Mouse (Mus musculus): ENCODE measurements at regions not wholly inside any gene's neighbourhood (a gene's known extent, or its start where the extent isn't known, plus 50 kb on each side); places are given as distances from the start of the nearest gene placed in this dataset.

GRCm38 (mm10) chr12:106864076-106864475 is 624.4 kb upstream of the 3110018I06Rik start:
- Histone ChIP-seq H3K4me3 (ENCODE audit: low read depth, low read length) (no peak overlapping the region), H3K27me3 (ENCODE audit: control insufficient read depth, insufficient read depth, low read length) (no peaks in the 10 kb centered on the region), H3K36me3 (ENCODE audit: control insufficient read depth, insufficient read depth, low read length) (no peaks in the 10 kb centered on the region), H3K4me2 (ENCODE audit: low read depth, severe bottlenecking) (no peak overlapping the region), H3K27ac (replicated peaks; ENCODE audit: low read depth, low read length) (no peak overlapping the region), H3K9me3 (ENCODE audit: control insufficient read depth, low read length) (no peaks in the 10 kb centered on the region), H3K4me1 (ENCODE audit: control insufficient read depth, insufficient read depth, low read length) (no peaks in the 10 kb centered on the region), H3K9ac (ENCODE audit: low read length) (no peak overlapping the region)
- WGBS: 95% methylated on average over 8 of the region's 8 CpGs
- DNase-seq (ENCODE audit: low spot score) (no peak), ATAC-seq (ENCODE audit: insufficient number of reproducible peaks, low FRiP score, low TSS enrichment, low read depth) (no peak)

GRCm38 (mm10) chr12:106868036-106868435 is 620.4 kb upstream of the 3110018I06Rik start:
- no peaks in the 10 kb centered on the region for H3K4me1 ChIP-seq (ENCODE audit: control insufficient read depth, insufficient read depth, low read length)
- no peaks in the 10 kb centered on the region for H3K36me3 ChIP-seq (ENCODE audit: control insufficient read depth, insufficient read depth, low read length)
- ATAC-seq (ENCODE audit: insufficient number of reproducible peaks, low FRiP score, low TSS enrichment, low read depth) (no peak), DNase-seq (ENCODE audit: low spot score) (no peak)
- H3K4me2 ChIP-seq (ENCODE audit: low read depth, severe bottlenecking): no peak overlapping the region
- no peaks in the 10 kb centered on the region for H3K9me3 ChIP-seq (ENCODE audit: control insufficient read depth, low read length)
- H3K9ac ChIP-seq (ENCODE audit: low read length): no peak overlapping the region
- H3K27ac ChIP-seq (replicated peaks; ENCODE audit: low read depth, low read length): no peak overlapping the region
- no peaks in the 10 kb centered on the region for H3K27me3 ChIP-seq (ENCODE audit: control insufficient read depth, insufficient read depth, low read length)
- H3K4me3 ChIP-seq (ENCODE audit: low read depth, low read length): no peak overlapping the region
- 75% methylated on average over 6 of the region's 6 CpGs for WGBS

- Histone ChIP-seq H3K36me3 (ENCODE audit: control insufficient read depth, insufficient read depth, low read length) (no peaks in the 10 kb centered on the region), H3K9me3 (ENCODE audit: control insufficient read depth, low read length) (no peaks in the 10 kb centered on the region), H3K27me3 (ENCODE audit: control insufficient read depth, insufficient read depth, low read length) (no peaks in the 10 kb centered on the region), H3K9ac (ENCODE audit: low read length) (no peak overlapping the region), H3K27ac (replicated peaks; ENCODE audit: low read depth, low read length) (no peak overlapping the region), H3K4me1 (ENCODE audit: control insufficient read depth, insufficient read depth, low read length) (no peaks in the 10 kb centered on the region), H3K4me2 (ENCODE audit: low read depth, severe bottlenecking) (no peak overlapping the region), H3K4me3 (ENCODE audit: low read depth, low read length) (no peak overlapping the region)
- DNase-seq (ENCODE audit: low spot score) (no peak), ATAC-seq (ENCODE audit: insufficient number of reproducible peaks, low FRiP score, low TSS enrichment, low read depth) (no peak)
- WGBS: 85% methylated on average over 11 of the region's 11 CpGs
Observed at GRCm38 (mm10) chr12:106871481-106871880, 617.0 kb upstream of the 3110018I06Rik start.

GRCm38 (mm10) chr12:106872966-106873730 is 615.3 kb upstream of the 3110018I06Rik start:
- no peak overlapping the region for H3K4me2 ChIP-seq (ENCODE audit: low read depth, severe bottlenecking)
- ATAC-seq (ENCODE audit: insufficient number of reproducible peaks, low FRiP score, low TSS enrichment, low read depth) (no peak), DNase-seq (ENCODE audit: low spot score) (no peak)
- no peak overlapping the region for H3K4me3 ChIP-seq (ENCODE audit: low read depth, low read length)
- H3K27ac ChIP-seq (replicated peaks; ENCODE audit: low read depth, low read length): no peak overlapping the region
- no peaks in the 10 kb centered on the region for H3K36me3 ChIP-seq (ENCODE audit: control insufficient read depth, insufficient read depth, low read length)
- 86% methylated on average over 11 of the region's 11 CpGs for WGBS
- no peaks in the 10 kb centered on the region for H3K9me3 ChIP-seq (ENCODE audit: control insufficient read depth, low read length)
- no peak overlapping the region for H3K9ac ChIP-seq (ENCODE audit: low read length)
- H3K4me1 ChIP-seq (ENCODE audit: control insufficient read depth, insufficient read depth, low read length): no peaks in the 10 kb centered on the region
- no peaks in the 10 kb centered on the region for H3K27me3 ChIP-seq (ENCODE audit: control insufficient read depth, insufficient read depth, low read length)

GRCm38 (mm10) chr12:106890319-106890718 is 598.1 kb upstream of the 3110018I06Rik start:
- no peaks in the 10 kb centered on the region for H3K36me3 ChIP-seq (ENCODE audit: control insufficient read depth, insufficient read depth, low read length)
- WGBS: 84% methylated on average over 6 of the region's 6 CpGs
- no peak overlapping the region for H3K27ac ChIP-seq (replicated peaks; ENCODE audit: low read depth, low read length)
- DNase-seq (ENCODE audit: low spot score) (no peak), ATAC-seq (ENCODE audit: insufficient number of reproducible peaks, low FRiP score, low TSS enrichment, low read depth) (no peak)
- H3K4me1 ChIP-seq (ENCODE audit: control insufficient read depth, insufficient read depth, low read length): no peaks in the 10 kb centered on the region
- H3K9me3 ChIP-seq (ENCODE audit: control insufficient read depth, low read length): no peaks in the 10 kb centered on the region
- no peak overlapping the region for H3K4me2 ChIP-seq (ENCODE audit: low read depth, severe bottlenecking)
- H3K4me3 ChIP-seq (ENCODE audit: low read depth, low read length): no peak overlapping the region
- no peaks in the 10 kb centered on the region for H3K27me3 ChIP-seq (ENCODE audit: control insufficient read depth, insufficient read depth, low read length)
- H3K9ac ChIP-seq (ENCODE audit: low read length): no peak overlapping the region

GRCm38 (mm10) chr12:106894061-106894460 is 594.4 kb upstream of the 3110018I06Rik start:
- Histone ChIP-seq H3K4me1 (ENCODE audit: control insufficient read depth, insufficient read depth, low read length) (no peaks in the 10 kb centered on the region), H3K27ac (replicated peaks; ENCODE audit: low read depth, low read length) (no peak overlapping the region), H3K4me2 (ENCODE audit: low read depth, severe bottlenecking) (no peak overlapping the region), H3K9ac (ENCODE audit: low read length) (no peak overlapping the region), H3K9me3 (ENCODE audit: control insufficient read depth, low read length) (no peaks in the 10 kb centered on the region), H3K4me3 (ENCODE audit: low read depth, low read length) (no peak overlapping the region), H3K36me3 (ENCODE audit: control insufficient read depth, insufficient read depth, low read length) (no peaks in the 10 kb centered on the region), H3K27me3 (ENCODE audit: control insufficient read depth, insufficient read depth, low read length) (no peaks in the 10 kb centered on the region)
- DNase-seq (ENCODE audit: low spot score) (no peak), ATAC-seq (ENCODE audit: insufficient number of reproducible peaks, low FRiP score, low TSS enrichment, low read depth) (no peak)
- 78% methylated on average over 1 of the region's 1 CpGs for WGBS

GRCm38 (mm10) chr12:106904202-106904601 is 584.2 kb upstream of the 3110018I06Rik start:
- no peak overlapping the region for H3K9ac ChIP-seq (ENCODE audit: low read length)
- WGBS: 72% methylated on average over 5 of the region's 5 CpGs
- H3K4me3 ChIP-seq (ENCODE audit: low read depth, low read length): no peak overlapping the region
- H3K27ac ChIP-seq (replicated peaks; ENCODE audit: low read depth, low read length): no peak overlapping the region
- no peak for DNase-seq (ENCODE audit: low spot score)
- no peak for ATAC-seq (ENCODE audit: insufficient number of reproducible peaks, low FRiP score, low TSS enrichment, low read depth)
- no peaks in the 10 kb centered on the region for H3K27me3 ChIP-seq (ENCODE audit: control insufficient read depth, insufficient read depth, low read length)
- no peaks in the 10 kb centered on the region for H3K36me3 ChIP-seq (ENCODE audit: control insufficient read depth, insufficient read depth, low read length)
- no peak overlapping the region for H3K4me2 ChIP-seq (ENCODE audit: low read depth, severe bottlenecking)
- no peaks in the 10 kb centered on the region for H3K9me3 ChIP-seq (ENCODE audit: control insufficient read depth, low read length)
- H3K4me1 ChIP-seq (ENCODE audit: control insufficient read depth, insufficient read depth, low read length): peaks cover 3% of the 10 kb centered on the region

GRCm38 (mm10) chr12:106912782-106913181 is 575.6 kb upstream of the 3110018I06Rik start:
- Histone ChIP-seq H3K36me3 (ENCODE audit: control insufficient read depth, insufficient read depth, low read length) (no peaks in the 10 kb centered on the region), H3K4me1 (ENCODE audit: control insufficient read depth, insufficient read depth, low read length) (no peaks in the 10 kb centered on the region), H3K4me2 (ENCODE audit: low read depth, severe bottlenecking) (no peak overlapping the region), H3K27ac (replicated peaks; ENCODE audit: low read depth, low read length) (no peak overlapping the region), H3K9me3 (ENCODE audit: control insufficient read depth, low read length) (no peaks in the 10 kb centered on the region), H3K4me3 (ENCODE audit: low read depth, low read length) (no peak overlapping the region), H3K27me3 (ENCODE audit: control insufficient read depth, insufficient read depth, low read length) (no peaks in the 10 kb centered on the region), H3K9ac (ENCODE audit: low read length) (no peak overlapping the region)
- no peak for ATAC-seq (ENCODE audit: insufficient number of reproducible peaks, low FRiP score, low TSS enrichment, low read depth)
- 56% methylated on average over 3 of the region's 3 CpGs for WGBS
- no peak for DNase-seq (ENCODE audit: low spot score)

GRCm38 (mm10) chr12:106922571-106922991 is 565.9 kb upstream of the 3110018I06Rik start:
- Histone ChIP-seq H3K4me1 (ENCODE audit: control insufficient read depth, insufficient read depth, low read length) (peaks cover 4% of the 10 kb centered on the region), H3K9me3 (ENCODE audit: control insufficient read depth, low read length) (no peaks in the 10 kb centered on the region), H3K4me3 (ENCODE audit: low read depth, low read length) (no peak overlapping the region), H3K27me3 (ENCODE audit: control insufficient read depth, insufficient read depth, low read length) (no peaks in the 10 kb centered on the region), H3K36me3 (ENCODE audit: control insufficient read depth, insufficient read depth, low read length) (no peaks in the 10 kb centered on the region), H3K27ac (replicated peaks; ENCODE audit: low read depth, low read length) (peak overlapping the region; percentile 80), H3K9ac (ENCODE audit: low read length) (no peak overlapping the region), H3K4me2 (ENCODE audit: low read depth, severe bottlenecking) (no peak overlapping the region)
- 0 out of 2 replicates have a peak, but pooled peaks have one; percentile 17 for ATAC-seq (ENCODE audit: insufficient number of reproducible peaks, low FRiP score, low TSS enrichment, low read depth)
- WGBS: 22% methylated on average over 12 of the region's 12 CpGs
- peak; percentile 71 for DNase-seq (ENCODE audit: low spot score)

Measured in limb, embryonic 11.5 days (tissue).